Mouse (Mus musculus) lung, postnatal 14 days (tissue): ENCODE results near the gene Mapkap1.
"Not testable (repeated sequence)": the region's sequence is repeated elsewhere in the genome, so short reads cannot be mapped to it uniquely, and the experiment has no call there.

ENCODE experiments used
- DNase-seq: peaks from one replicate; pipeline ENCODE4 v3.0.0; 2021

Mapkap1 gene

GRCm38 (mm10) chr2:34436321-34436720 lies 29.8 kb downstream of the Mapkap1 start:
- no peak for DNase-seq

GRCm38 (mm10) chr2:34448756-34449155 lies 42.2 kb downstream of the Mapkap1 start:
- no peak for DNase-seq

GRCm38 (mm10) chr2:34462490-34462889 lies 55.9 kb downstream of the Mapkap1 start:
- no peak for DNase-seq

- DNase-seq, result no peak
Observed at GRCm38 (mm10) chr2:34468559-34469141, 62.1 kb downstream of the Mapkap1 start.

GRCm38 (mm10) chr2:34469324-34469723 lies 62.8 kb downstream of the Mapkap1 start:
- DNase-seq, result no peak

GRCm38 (mm10) chr2:34473775-34474174 lies 67.2 kb downstream of the Mapkap1 start:
- DNase-seq, result no peak

- DNase-seq, result no peak
Observed at GRCm38 (mm10) chr2:34481401-34481800, 74.8 kb downstream of the Mapkap1 start.

- DNase-seq, result no peak
Observed at GRCm38 (mm10) chr2:34482102-34482501, 75.5 kb downstream of the Mapkap1 start.

- no peak for DNase-seq
Observed at GRCm38 (mm10) chr2:34482531-34482930, 76.0 kb downstream of the Mapkap1 start.

GRCm38 (mm10) chr2:34487281-34487680 lies 80.7 kb downstream of the Mapkap1 start:
- no peak for DNase-seq

- DNase-seq, result no peak
Observed at GRCm38 (mm10) chr2:34503975-34504730, 97.6 kb downstream of the Mapkap1 start.

GRCm38 (mm10) chr2:34506162-34506561 lies 99.6 kb downstream of the Mapkap1 start:
- not testable (repeated sequence) for DNase-seq

GRCm38 (mm10) chr2:34509856-34510255 lies 103.3 kb downstream of the Mapkap1 start:
- DNase-seq, result no peak

- no peak for DNase-seq
Observed at GRCm38 (mm10) chr2:34515263-34515662, 108.7 kb downstream of the Mapkap1 start.

GRCm38 (mm10) chr2:34518083-34518482 lies 111.5 kb downstream of the Mapkap1 start:
- DNase-seq, result no peak

GRCm38 (mm10) chr2:34518526-34518925 lies 112.0 kb downstream of the Mapkap1 start:
- DNase-seq, result no peak

GRCm38 (mm10) chr2:34519525-34519924 lies 113.0 kb downstream of the Mapkap1 start:
- DNase-seq, result peak; percentile 66

- no peak for DNase-seq
Observed at GRCm38 (mm10) chr2:34521384-34521783, 114.8 kb downstream of the Mapkap1 start.

GRCm38 (mm10) chr2:34526527-34527371 lies 120.2 kb downstream of the Mapkap1 start:
- DNase-seq, result peak; percentile 51

GRCm38 (mm10) chr2:34528491-34528890 lies 121.9 kb downstream of the Mapkap1 start:
- no peak for DNase-seq

- DNase-seq, result peak; percentile 11
Observed at GRCm38 (mm10) chr2:34530042-34530441, 123.5 kb downstream of the Mapkap1 start.

- peak; percentile 54 for DNase-seq
Observed at GRCm38 (mm10) chr2:34531801-34532298, 125.3 kb downstream of the Mapkap1 start.

GRCm38 (mm10) chr2:34532394-34532793 lies 125.8 kb downstream of the Mapkap1 start:
- no peak for DNase-seq
